Mouse (Mus musculus) left cerebral cortex, postnatal 14 days (tissue): ENCODE results near the gene Ccdc173. TPM values are rescaled to one million over a fixed set of nuclear protein-coding genes. Genes with fewer than 3 reads are reported as not detected.

Experiments used
- DNase-seq, 2 experiments: peaks; one replicate each; pipeline ENCODE4 v3.0.0; 2021 to 2022; ENCODE audit warnings: low spot score in 2 of 2, mixed read lengths in 1 of 2
- intact Hi-C: fragments of 180-260 bp; cut with DNase I; formaldehyde crosslinking; loops from one replicate; pipeline ENCODE4 v1.15.1; 2025
- total RNA-seq, 2 experiments: library from RNA; stranded (reverse); gene quantifications; 2 replicates each; pipeline ENCODE4 v1.2.3; 2021

Ccdc173 gene
- total RNA-seq, 2 experiments from 2014 or later, result 2.2 to 2.4 TPM

DNA sequence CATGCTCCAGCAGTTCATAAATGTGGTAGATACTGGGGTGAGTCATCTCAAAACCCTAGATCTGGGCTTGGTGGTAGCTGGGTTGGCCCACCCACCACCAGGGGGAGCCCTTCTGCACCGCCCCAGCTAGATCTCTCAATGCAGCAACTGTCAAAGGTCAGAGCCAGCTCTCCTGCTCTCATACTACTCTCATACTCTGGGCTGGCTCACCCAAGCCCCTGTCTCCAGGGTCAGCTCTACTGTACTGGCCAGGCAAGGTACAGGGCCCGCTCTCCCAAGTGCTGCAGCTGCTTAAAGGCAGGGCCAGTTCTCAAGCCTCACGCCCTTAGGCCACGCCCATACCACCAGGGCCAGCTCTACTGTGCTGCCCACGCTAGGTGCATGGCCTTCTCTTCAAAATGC lies 13.5 kb upstream of the Ccdc173 start:
- peak in 1 of 2 experiments; percentile 49 for DNase-seq
- intact Hi-C loops, result loop anchor here (5.0 kb wide), 1 partner anchor 59 kb away; the partner anchor contains the start of gene Ssb

DNA sequence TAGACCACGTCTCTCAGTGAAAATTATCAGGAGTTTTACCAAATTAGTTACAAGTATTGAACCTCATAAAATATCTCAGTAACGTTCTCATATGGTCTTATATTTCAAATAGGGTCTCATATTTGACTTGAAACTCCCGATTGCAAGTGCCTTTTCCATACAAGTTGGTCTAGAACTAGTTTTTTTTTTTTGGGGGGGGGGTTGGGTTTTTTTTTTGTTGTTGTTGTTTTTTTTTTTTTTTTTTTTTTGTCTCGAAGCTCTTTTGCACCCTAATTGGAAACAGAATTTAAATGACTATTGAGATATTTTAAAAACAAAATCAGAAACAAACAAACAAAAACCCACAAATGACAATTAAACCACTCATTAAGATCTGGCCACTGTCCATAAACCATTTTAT lies 1.3 kb upstream of the Ccdc173 start:
- intact Hi-C loops, result no loop called here
- DNase-seq, result no peak

DNA sequence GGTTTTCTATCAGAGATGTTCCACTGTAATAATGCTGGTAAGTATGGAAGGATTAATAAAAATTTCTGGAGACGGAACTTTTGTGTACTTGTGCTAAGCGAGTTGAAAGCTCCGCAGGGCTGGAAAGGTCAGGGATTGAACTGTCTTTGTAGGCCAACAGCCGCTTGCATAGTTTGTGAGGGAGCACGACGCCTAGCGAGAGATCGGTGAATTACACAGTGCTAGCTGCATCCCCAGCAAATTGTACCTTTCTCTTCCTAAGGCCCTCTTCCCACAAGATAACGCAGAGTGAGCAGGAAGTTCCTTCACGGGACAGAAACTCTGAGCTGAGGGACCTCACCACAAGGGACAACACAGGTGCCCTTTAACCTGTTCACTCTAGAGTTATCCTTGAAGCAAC lies 910 bp upstream of the Ccdc173 start:
- DNase-seq, result peak; percentile 85 to 88
- intact Hi-C loops, result no loop called here

DNA sequence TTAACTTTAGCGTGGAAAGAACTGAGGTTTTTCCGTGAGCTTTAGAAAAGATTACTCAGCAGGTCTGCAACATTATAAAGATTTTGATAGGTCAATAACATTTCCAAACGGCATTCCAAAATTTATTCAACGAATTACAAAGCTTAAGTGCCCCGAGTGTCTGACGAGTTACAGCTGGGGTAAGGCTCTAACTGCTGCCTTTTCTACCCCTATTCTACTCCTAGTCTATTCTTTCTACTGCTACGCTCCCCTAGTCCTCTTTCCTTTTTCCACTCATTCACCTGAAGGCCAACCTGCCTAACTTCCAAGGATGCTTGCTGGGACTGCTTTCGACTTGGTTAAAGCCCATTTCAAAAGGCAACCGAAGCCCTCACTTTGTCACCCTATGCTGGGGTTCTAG lies 401 bp downstream of the Ccdc173 start:
- DNase-seq, result no peak
- intact Hi-C loops, result no loop called here

DNA sequence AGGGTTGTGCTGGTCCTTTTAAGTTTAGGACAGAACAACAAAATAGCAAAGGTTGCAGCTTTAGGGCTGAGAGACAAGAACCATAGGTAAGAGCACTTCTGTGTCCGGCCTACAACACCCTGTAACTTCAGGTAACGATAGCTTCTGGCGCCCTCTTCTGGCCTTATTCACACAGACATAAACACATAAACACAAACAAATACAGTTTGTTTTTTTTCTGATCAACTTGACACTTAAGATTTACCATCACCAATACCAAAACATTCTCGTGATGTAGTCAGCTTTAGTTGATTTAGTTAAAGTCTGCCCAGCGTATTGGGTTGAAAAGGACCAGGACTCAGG lies 10.6 kb downstream of the Ccdc173 start:
- intact Hi-C loops, result no loop called here
- peak in 1 of 2 experiments; percentile 18 for DNase-seq

DNA sequence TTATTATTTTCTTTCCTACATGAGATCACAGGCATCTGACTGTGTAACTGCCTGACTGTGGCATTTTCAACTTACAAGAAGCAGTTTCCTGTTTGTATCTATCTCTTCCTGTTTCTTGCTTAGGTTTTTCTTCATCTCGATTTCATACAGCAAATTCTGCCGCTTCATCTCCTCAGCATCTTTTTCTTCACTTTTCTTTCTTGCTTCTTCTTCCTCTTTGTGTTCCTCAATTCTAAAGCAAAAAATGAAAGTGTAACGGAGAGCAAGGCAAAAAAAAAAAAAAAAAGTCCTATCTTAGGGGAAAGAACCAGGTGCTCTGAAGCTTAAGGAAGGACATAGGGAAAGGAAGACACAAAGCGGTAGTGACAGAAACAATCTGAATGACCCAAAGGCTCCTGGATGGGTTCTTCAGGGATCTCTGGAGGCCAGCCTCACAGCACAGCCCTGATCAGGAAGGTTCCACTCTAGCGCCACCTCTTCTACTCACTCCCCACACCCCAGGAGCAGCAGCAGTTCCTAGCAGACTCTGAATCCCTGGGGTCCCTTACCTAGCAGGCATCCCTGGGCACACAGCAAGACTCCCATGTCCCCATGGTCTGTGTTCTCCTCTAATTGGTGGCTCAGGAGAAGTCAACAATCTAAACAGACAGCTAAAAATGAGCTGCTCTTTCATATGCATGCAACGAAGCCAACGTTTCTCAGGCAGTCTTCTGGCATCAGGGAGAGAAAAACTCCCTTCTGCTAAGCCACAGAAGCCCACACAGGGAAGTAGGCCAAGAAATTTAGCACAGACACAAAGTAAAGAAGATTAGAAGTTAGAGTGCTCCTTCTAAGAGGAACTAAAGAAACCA lies 11.2 kb downstream of the Ccdc173 start:
- peak; percentile 37 to 67 for DNase-seq
- intact Hi-C loops, result no loop called here

DNA sequence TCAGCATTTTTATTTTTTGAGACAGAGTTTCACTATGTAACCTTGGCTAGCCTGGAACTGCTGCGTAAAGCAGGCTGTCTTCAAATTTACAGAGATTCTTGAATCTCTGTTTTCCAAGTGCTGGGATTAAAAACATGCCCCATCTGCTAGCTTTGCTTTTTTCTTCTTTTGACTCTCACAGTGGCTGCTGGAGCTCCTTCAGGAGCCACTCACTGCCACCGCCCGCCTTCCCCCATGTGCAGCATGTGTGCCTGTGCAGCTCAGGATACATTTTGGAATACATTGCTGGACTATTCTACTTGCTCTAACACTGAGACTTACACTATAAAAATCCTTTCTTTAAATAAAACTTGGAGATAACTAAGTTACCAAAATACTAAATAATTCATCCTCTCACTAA lies 16.0 kb downstream of the Ccdc173 start:
- intact Hi-C loops, result no loop called here
- DNase-seq, result peak; percentile 42 to 54

DNA sequence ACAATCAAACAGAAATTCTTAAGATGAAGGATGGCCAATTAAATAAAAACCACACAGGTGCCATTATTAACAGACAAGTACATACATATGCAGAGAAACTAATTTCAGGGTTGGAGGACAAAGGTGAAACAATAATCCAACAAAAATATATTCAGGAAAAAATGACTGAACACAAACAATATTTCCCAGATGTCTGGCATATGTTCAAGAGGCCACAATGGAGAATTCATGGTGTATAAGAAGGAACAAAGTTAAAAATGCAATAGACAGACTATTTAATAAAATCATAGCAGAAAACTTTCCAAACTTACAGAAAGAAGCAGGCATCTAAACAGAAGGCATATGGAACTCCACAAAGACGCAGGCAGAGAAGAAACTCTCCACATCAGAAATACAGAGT lies 24.7 kb downstream of the Ccdc173 start:
- no peak for DNase-seq
- intact Hi-C loops, result no loop called here

DNA sequence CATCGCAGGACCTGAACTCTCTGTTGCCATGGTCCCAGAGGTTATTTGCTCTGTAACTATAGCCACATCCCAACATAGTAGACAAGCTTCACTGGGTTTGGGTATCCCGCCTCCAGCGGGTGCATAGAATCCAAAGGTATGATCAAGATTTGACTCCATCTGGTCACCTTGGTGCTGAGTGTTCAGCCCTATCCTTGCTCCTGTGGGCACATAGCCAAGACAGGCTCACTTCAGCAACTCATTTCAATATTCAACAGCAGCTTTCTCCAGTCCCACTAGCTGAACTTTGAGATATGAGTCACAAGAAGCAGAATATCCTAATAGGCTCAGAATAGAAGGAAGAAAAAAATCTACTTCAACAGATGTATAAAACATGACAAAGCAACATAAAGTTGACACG lies 26.0 kb downstream of the Ccdc173 start:
- DNase-seq, result no peak
- intact Hi-C loops, result no loop called here

DNA sequence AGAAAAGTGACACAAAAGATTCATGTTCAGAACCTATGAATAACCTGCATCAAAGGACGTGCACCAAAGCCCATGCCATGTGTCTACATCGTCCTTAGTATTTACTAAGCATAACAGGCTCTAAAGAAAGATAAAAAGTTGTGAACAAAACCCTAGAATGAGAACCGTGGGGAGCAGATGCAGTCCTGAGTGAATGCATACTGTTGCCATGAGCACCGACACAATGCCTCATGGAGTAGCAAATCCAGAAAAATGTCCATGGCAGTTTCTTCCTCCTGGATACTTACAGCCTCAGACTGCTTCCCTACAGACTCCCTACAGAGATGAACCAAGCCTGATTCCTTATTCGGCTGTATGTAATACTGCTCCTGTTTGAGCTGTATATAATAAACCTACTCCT lies 28.4 kb downstream of the Ccdc173 start:
- intact Hi-C loops, result no loop called here
- peak in 1 of 2 experiments; percentile 26 for DNase-seq

DNA sequence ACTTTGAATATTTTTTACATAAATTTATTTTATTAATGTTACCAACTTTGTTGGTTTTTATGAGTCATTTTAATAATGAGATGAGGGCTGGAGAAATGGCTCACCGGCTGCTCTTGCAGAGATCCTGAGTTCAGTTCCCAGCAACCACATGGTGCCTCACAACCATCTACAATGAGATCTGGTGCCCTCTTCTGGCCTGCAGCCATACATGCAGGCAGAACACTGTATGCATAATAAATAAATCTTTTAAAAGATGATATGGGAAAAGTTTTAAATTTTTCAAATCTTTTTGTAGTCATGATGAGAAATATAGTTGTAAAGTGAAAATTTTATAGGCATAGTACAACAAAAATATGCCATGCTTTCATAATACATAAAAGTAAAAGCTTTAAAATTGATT lies 44.3 kb downstream of the Ccdc173 start:
- DNase-seq, result no peak
- intact Hi-C loops, result loop anchor here (5.0 to 10.0 kb wide), 2 partner anchors 90 to 122 kb away; no protein-coding TSS in a partner anchor

DNA sequence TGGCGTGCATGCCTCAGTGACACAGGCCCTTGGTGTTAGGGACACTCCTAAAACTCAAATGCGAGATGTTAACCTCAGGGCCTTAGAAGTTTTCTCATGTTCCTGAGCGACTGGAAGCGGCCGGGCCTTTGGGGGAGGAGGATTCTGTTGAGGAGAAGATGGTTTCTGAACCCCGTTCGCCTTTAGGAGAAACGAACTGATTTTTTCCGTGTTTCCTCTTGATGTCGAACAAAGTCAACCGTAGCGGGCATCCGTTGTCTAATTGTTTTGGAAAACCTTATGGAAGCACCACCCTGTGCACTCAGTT lies 65.9 kb downstream of the Ccdc173 start:
- DNase-seq, result no peak
- intact Hi-C loops, result no loop called here

DNA sequence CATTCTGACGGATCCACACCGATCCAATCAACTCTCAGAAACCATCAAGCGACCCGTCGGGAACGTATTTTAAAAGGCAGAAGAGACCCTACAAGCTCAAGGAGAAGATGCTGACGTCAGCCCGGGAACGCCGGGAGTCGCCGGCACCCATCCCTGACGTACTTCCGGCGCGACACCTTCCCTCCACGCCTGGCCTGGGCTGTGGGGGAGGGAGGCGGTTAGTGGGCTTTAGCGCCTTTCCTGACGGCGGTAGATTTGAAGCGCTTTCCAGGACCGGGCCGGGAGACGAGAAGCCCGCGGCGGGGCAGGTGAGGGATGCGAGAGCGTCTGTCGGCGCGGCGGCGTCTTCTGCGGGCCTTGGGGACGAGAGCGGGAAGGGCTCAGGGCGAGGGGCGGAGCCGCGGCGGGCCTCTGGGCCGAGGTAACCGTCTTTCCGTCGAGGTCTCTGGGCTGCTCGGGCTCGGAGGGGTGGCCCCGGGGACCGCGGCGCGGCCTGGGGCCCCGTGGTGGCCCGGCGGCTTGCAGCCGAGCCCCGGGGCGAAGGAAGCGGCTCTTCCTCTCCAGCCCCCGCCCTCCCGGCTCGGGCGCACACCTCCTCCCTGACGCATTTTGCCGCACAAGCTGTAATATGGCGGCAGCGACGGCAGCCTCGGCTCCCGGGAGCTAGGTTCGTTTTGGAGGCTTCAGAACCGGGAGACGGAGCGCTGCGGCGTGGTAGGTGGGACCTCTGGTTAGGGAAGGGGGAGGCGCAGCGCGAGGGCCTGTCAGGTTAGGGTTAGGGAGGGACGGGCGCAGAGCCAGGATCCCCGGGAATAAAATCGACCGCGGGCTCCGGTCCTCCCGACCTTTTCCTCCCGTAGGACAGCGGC lies 66.5 kb downstream of the Ccdc173 start:
- peak; percentile 91 to 96 for DNase-seq

DNA sequence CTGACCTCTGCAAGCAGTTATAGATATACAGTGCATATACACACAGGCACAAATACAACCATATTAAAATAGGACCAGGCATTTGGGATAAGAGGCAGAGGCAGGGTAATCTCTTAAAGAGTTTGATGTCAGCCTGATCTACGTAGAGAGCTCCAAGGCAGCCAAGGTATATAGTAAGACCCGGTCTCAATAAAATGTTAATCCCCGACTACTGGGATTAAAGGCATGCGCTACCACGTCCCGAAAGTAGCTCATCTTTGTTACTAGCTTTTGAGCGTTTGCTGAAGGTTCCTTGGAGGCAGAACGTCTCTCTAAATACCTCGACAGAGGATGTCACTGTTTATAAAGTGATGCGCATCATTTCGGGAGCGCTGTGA lies 67.1 kb downstream of the Ccdc173 start, which contains the start of gene Ppig:
Ppig (plus strand) TSS at position 273 of the 377 bp plus-strand sequence.
- DNase-seq, result no peak
- intact Hi-C loops, result no loop called here

More for the DNA sequence above, 66.5 kb downstream of the Ccdc173 start:
- intact Hi-C loops, result no loop called here

DNA sequence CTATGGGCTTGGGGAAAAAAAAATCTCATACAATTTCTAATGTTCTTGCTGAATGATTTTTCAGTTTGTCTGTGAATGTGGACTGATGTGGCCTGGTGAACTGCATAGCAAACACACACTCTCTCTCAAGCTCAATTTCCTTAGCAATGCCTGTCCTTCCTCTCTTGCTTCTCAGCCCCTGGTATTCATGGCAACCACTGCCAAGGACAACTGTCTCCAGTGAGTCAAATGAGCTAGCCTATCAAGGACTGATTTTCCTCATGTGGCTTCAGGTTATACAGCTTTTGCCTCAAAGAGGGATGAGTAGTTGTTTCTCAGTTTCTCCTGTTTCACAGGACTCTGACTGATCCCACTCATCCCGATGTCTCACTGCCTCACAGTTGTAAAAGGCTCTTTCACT lies 70.3 kb downstream of the Ccdc173 start:
- intact Hi-C loops, result no loop called here
- peak in 1 of 2 experiments; percentile 13 for DNase-seq

DNA sequence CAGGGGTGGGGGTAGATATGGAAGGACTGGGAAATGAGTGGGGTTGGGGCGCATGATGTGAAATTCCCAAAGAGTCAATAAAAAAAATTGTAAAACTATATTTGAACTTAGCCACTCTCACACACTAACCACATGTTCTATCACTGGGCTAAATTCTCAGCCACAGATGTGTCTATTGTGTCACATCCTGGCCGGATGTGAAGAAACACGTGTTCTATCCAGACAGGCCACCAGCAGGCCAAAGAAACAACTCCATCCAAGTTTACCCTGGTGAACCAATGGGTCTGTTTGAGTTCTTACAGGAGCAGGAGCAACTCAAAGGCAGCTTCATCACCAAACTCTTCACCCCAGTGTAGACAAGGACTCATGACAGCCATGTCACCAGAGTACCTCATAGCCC lies 72.9 kb downstream of the Ccdc173 start:
- intact Hi-C loops, result no loop called here
- no peak for DNase-seq

DNA sequence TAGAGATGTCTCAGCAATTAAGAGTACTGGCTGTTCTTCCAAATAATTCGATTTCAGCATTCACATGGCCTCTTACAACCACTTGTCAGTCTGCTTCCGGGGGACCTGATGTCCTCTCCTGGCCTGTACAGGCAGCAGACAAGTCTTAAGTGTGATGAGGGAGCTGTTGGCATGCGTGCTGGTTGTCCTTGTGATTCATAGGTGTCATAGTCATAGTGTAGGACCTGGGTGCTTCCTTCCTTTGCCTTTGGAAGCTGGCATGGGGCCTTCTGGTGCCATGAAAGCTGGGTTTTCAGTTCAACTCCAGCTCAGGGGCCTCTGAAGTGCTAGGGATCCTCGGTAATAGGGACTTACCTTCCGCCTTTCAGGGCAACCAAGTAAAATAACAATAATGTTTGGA lies 75.2 kb downstream of the Ccdc173 start:
- intact Hi-C loops, result no loop called here
- DNase-seq, result no peak

DNA sequence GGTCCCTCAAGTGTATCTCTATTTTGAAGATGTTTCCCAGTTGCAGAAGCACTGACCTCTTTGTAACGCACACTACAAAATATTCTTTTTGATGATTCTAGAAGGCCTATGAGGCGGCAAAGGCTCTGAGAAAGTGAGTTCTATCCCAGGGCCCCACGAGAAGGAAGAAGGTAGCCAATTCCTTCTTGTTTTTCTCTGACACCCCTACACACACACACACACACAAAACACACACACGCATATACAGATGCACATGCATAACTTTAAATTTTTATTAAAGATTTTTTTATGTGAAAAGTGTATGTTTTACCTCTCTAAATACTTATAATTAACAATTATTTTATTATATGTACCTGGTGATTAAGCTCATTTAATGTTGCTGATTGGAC lies 75.8 kb downstream of the Ccdc173 start:
- intact Hi-C loops, result no loop called here

DNA sequence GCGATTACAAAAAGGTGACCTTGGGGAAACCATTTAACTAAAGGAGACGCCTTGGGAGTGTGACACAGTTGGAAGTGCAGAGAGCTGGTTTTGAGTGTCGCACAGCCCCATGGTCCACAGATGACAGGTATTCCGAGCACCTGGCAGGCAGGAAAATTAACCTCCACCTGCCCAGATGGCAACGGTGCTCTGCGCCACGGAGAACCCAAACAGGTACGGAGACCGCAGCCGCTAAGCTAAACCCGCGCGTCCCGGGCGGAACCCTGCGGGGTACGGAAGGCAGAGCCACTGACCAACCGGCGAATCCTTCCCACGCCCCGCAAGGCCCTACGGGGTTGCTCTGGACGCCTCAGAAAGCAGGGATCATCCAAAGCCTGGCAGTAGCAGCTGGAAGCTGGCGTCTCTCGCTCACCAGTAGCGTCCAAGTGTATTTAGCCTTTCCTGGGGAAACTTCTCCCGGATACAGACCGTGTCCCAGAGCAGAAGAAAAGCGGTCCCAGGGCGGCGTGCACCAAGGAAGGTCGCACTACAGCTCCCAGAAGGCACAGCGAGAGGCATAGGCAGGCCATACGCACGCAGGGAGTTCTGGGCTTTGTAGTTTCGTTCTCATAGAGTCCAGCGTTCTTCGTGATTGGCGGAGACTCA lies 76.3 kb downstream of the Ccdc173 start, which contains the start of gene Fastkd1:
Fastkd1 (minus strand) TSS at position 536 of the 645 bp plus-strand sequence.
- DNase-seq, result peak; percentile 88 to 94
- intact Hi-C loops, result no loop called here

More for the DNA sequence above, 75.8 kb downstream of the Ccdc173 start:
- no peak for DNase-seq

DNA sequence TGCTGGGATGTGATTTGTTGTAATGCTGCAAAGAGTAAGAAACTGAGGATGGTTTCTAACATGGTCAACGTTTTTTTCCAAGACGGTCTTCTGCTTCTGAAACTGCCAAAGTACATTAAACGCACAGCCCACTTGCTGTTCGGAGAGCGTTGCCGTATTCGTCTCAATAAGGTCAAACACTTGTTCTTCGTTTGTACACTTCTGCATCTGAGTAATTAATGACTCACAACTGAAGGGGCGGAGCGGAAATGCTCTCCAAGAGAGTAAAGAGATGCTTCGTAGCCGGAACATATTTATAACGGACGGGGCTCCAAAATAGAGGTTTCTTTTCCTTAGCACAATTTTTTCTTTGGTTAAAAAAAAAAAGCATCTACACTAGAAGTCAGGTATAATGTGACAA lies 77.2 kb downstream of the Ccdc173 start:
- intact Hi-C loops, result no loop called here
- DNase-seq, result peak; percentile 14 to 19
